Mouse (Mus musculus) ovary, postnatal 10 days (tissue): ENCODE results near the gene Atg4c.

Experiments used
- DNase-seq: peaks from one replicate; pipeline ENCODE4 v3.0.0; 2022; ENCODE audit warnings: low spot score

Atg4c gene

DNA sequence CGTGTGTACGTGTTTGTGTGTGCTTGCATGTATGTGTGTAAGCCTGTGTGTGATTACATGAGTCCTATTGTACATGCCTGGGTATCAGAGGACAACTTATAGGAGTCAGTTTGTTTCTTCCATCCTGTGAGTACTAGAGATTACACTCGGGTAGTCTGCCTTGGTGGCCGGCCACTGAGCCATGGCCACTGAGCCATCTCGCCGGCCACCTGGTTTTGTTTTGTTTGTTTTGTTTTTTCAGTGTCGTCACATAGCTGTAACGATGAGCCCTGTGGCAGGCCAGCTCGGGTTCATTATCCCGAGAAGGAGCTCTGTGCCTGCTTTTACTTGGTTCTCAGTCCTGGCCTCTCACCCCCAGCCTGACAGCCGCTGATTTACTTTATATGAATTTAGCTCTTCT is 69.9 kb downstream of the Atg4c start:
- no peak for DNase-seq

- DNase-seq = no peak
Measured at GRCm38 (mm10) chr4:99266843-99267445, 73.2 kb downstream of the Atg4c start.

DNA sequence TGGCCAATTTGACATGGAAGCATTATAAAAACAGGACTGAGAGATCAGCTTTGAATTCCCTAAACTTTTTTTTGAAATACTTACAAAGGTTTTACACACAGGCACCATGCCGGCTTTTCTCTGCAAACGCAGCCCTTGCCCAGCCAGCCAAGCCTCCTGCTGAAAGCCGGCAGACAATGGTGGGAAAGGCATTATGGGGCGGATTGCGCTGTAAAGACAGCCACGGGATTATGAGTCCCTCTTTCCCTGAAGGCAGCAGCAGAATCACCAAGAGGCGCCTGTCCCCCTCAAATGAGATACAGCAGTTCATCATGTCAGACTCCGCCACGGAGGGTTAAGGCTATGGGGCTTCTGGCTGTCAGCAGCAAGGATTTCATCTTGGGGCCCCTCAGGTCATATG is 79.1 kb downstream of the Atg4c start:
- no peak for DNase-seq

DNA sequence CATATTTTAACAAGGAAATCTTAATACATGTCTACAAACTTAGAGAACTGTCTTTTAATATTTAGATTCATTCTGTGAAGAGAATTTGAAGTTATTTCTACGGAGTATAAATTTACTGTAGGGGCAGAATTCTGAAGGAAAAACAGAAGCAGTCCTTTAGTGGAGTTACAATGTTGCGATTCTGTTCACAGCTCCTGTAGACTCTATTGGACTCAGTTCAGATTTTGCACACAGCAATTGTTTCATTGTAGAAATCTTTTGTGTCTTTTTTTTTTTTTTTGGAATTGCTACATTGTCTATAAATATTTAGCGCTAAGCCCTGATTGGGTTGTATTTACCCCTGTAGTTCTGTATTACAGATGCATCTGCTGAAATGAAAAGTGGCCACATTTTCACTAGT is 79.7 kb downstream of the Atg4c start:
- no peak for DNase-seq

DNA sequence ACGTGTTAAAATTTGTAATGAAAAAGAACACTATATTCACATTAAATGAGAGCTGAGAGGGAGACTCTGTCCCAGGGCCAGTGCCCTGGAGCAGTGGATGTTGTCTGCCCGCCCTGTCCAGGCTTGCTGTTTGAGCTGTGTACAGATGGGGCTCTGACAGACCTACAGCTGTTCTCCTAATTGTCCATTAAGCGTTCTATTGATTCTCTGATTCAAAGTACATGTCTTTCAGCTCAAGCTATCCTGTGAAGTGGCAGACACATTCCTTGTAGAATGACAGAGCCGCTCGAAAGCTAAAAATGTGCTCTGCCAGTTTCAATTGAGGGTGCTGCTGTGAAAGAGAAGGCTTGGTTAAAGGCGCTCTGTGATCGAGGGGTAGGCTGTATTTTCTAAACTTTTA is 80.2 kb downstream of the Atg4c start:
- no peak for DNase-seq

DNA sequence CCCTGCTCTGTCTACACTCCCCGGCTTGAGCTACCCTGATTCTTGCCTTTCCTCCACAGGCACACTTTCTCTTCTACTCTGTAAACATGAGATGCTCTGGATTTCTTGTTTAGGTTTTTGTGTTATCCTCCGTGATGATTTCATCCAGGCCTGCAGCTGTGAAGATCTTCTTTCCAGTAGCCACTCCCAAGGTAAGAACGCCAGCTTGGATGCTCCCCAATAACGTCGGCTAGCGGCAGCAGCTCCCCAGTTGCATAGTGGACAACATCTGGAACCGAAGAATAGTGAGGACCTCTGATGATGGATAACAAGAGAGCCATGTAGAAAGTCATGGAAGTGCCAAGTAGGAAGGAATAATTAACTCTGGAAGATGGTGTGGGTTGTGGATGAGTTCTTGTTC is 85.1 kb downstream of the Atg4c start:
- no peak for DNase-seq

GRCm38 (mm10) chr4:99281711-99282110 is 88.0 kb downstream of the Atg4c start:
- DNase-seq = no peak

DNA sequence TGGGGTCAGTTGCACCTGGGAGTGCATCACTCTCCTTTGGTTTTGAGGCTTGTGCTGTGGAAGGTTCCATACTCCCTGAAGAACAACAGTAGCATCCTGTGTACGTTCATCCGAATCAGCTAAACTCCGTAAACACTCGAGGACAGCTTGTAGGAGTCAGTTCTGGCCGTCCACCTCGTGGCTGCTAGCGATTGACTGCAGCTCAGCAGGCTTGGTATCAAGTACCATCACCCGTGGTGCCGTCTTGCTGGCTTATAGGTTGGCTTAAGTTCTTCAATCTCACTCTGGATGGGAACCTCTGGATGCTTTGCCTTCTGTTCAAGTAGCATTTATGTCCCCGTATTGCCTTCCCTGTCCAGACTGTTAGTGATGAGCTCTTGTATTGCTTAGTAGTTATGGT is 95.6 kb downstream of the Atg4c start:
- DNase-seq = no peak

GRCm38 (mm10) chr4:99298676-99299075 is 104.9 kb downstream of the Atg4c start:
- no peak for DNase-seq

DNA sequence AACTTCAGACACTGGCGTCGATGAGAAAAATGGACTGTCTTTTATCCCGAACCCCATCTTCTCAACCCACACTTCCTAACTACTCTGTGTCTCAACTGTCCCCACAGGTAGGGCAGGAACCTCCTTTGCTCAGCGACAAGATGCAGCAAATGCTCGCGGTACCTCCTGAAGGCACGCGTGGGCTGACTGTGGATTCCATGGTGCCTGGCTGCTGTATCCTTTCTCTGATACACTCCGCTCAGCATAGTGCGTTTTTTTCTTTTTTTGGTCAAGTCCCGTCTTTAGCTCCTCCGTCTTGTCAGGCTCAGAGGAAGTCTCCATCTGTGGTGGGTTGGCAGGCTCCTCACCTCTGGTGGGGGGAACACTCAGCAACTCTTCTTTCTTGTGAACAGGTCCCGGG is 111.1 kb downstream of the Atg4c start:
- no peak for DNase-seq
